Mouse (Mus musculus) CH12.LX (cell line): ENCODE results near the gene Zfp277. TPM values are rescaled to one million over a fixed set of nuclear protein-coding genes. Genes with fewer than 3 reads are reported as not detected.
A peak's percentile ranks its signal among the peaks of the same experiment; 100 is the strongest.

Experiments used
- DNase-seq: peaks from one replicate; pipeline ENCODE4 v3.0.0-alpha.2; 2013; ENCODE audit errors: extremely low read depth
- H3K27ac ChIP-seq: 2 replicates; pipeline ENCODE4 v1.5.1; 2012; ENCODE audit warnings: low read depth, mild to moderate bottlenecking, control low read depth, moderate library complexity; ENCODE audit not compliant: insufficient read depth
- H3K27me3 ChIP-seq: replicated peaks from 2 replicates; pipeline ENCODE3; 2012; ENCODE audit warnings: inconsistent platforms
- H3K36me3 ChIP-seq, 2 experiments: replicated peaks in 1 of 2; 2 replicates each; pipeline versions ENCODE3 to v1.6.1; 2012; ENCODE audit warnings: inconsistent platforms in 1 of 2, low read length in 1 of 2, mild to moderate bottlenecking in 1 of 2, mixed read lengths in 1 of 2, moderate library complexity in 1 of 2; ENCODE audit not compliant: control insufficient read depth in 1 of 2, insufficient read depth in 1 of 2
- H3K4me1 ChIP-seq, 2 experiments: 2 replicates each; pipeline ENCODE4 v1.6.1; 2012; ENCODE audit warnings: inconsistent platforms in 1 of 2, moderate library complexity in 1 of 2; ENCODE audit not compliant: insufficient read depth in 2 of 2, control insufficient read depth in 1 of 2
- H3K4me2 ChIP-seq: 2 replicates; pipeline ENCODE4 v1.6.1; 2012; ENCODE audit warnings: low read depth, mild to moderate bottlenecking, control low read depth; ENCODE audit not compliant: poor library complexity, insufficient read depth, severe bottlenecking
- H3K4me3 ChIP-seq, 3 experiments: fragments of 150-350 bp in 1 of 3; sonication (generic) in 1 of 3; replicated peaks in 1 of 3; 2 replicates each; pipeline versions ENCODE3 to v1.5.1; 2011 to 2012; ENCODE audit warnings: low read depth in 2 of 3, low read length in 2 of 3, mild to moderate bottlenecking in 2 of 3, moderate library complexity in 2 of 3, control low read depth in 1 of 3, improper control_type of control experiment in 1 of 3, inconsistent platforms in 1 of 3, mixed read lengths in 1 of 3; ENCODE audit not compliant: poor library complexity in 1 of 3
- H3K79me2 ChIP-seq: replicated peaks from 2 replicates; pipeline ENCODE4 v1.6.1; 2012; ENCODE audit warnings: mild to moderate bottlenecking, moderate library complexity; ENCODE audit not compliant: control insufficient read depth, poor library complexity, insufficient read depth, severe bottlenecking; ENCODE audit errors: extremely low read depth
- H3K9ac ChIP-seq: 2 replicates; pipeline ENCODE4 v1.6.1; 2012; ENCODE audit warnings: low read depth, mild to moderate bottlenecking, control low read depth, moderate library complexity; ENCODE audit not compliant: insufficient read depth
- H3K9me3 ChIP-seq: replicated peaks from 2 replicates; pipeline ENCODE3; 2012; ENCODE audit warnings: low read length, inconsistent platforms, mixed read lengths
- BHLHE40 ChIP-seq: IDR thresholded peaks from 2 replicates; pipeline ENCODE4 v1.6.1; 2011; ENCODE audit warnings: mild to moderate bottlenecking, low read depth, low read length, improper control_type of control experiment
- CHD1 ChIP-seq: IDR thresholded peaks from 2 replicates; pipeline ENCODE4 v1.6.1; 2012; ENCODE audit warnings: low read depth, low read length, improper control_type of control experiment, inconsistent platforms
- ELF1 ChIP-seq: IDR thresholded peaks from 2 replicates; pipeline ENCODE4 v1.6.1; 2014; ENCODE audit warnings: low read depth, mild to moderate bottlenecking, inconsistent platforms, low read length, improper control_type of control experiment
- ETS1 ChIP-seq: conservative IDR thresholded peaks from 2 replicates; pipeline ENCODE4 v1.6.1; 2012; ENCODE audit warnings: low read depth, mild to moderate bottlenecking, inconsistent platforms, low read length, improper control_type of control experiment, moderate library complexity
- GABPA ChIP-seq: IDR thresholded peaks from 2 replicates; pipeline ENCODE4 v1.6.1; 2012; ENCODE audit warnings: low read depth, low read length, improper control_type of control experiment, inconsistent platforms; ENCODE audit not compliant: insufficient replicate concordance
- HCFC1 ChIP-seq: IDR thresholded peaks from 2 replicates; pipeline ENCODE4 v1.6.1; 2012; ENCODE audit warnings: low read depth, mild to moderate bottlenecking, inconsistent platforms, low read length, improper control_type of control experiment
- JUND ChIP-seq: conservative IDR thresholded peaks from 2 replicates; pipeline ENCODE4 v1.6.1; 2011; ENCODE audit warnings: low read depth, low read length, improper control_type of control experiment
- KAT2A ChIP-seq: IDR thresholded peaks from 2 replicates; pipeline ENCODE4 v1.6.1; 2012; ENCODE audit warnings: low read length, improper control_type of control experiment, inconsistent platforms; ENCODE audit not compliant: insufficient replicate concordance
- MAZ ChIP-seq: IDR thresholded peaks from 2 replicates; pipeline ENCODE4 v1.6.1; 2012; ENCODE audit warnings: low read depth, mild to moderate bottlenecking, inconsistent platforms, low read length, improper control_type of control experiment, moderate library complexity
- NRF1 ChIP-seq: IDR thresholded peaks from 2 replicates; pipeline ENCODE4 v1.6.1; 2014; ENCODE audit warnings: low read depth, mild to moderate bottlenecking, inconsistent platforms, low read length, improper control_type of control experiment, moderate library complexity
- PAX5 ChIP-seq: IDR thresholded peaks from 2 replicates; pipeline ENCODE4 v1.6.1; 2012; ENCODE audit warnings: low read length, inconsistent platforms, mixed read lengths
- POLR2AphosphoS2 ChIP-seq: IDR thresholded peaks from 2 replicates; pipeline ENCODE4 v1.6.1; 2011; ENCODE audit warnings: low read depth, low read length, improper control_type of control experiment
- SIN3A ChIP-seq: IDR thresholded peaks from 2 replicates; pipeline ENCODE4 v1.6.1; 2012; ENCODE audit warnings: low read length, improper control_type of control experiment, inconsistent platforms
- TBP ChIP-seq: conservative IDR thresholded peaks from 2 replicates; pipeline ENCODE4 v1.6.1; 2011; ENCODE audit warnings: low read depth, low read length, improper control_type of control experiment
- USF1 ChIP-seq: IDR thresholded peaks from 2 replicates; pipeline ENCODE4 v1.6.1; 2014; ENCODE audit warnings: low read depth, mild to moderate bottlenecking, inconsistent platforms, low read length, improper control_type of control experiment
- ZKSCAN1 ChIP-seq: IDR thresholded peaks from 2 replicates; pipeline ENCODE4 v1.6.1; 2012; ENCODE audit warnings: low read depth, inconsistent platforms, low read length, improper control_type of control experiment, borderline replicate concordance
- ZMIZ1 ChIP-seq: IDR thresholded peaks from 2 replicates; pipeline ENCODE4 v1.6.1; 2012; ENCODE audit warnings: low read depth, mild to moderate bottlenecking, inconsistent platforms, low read length, improper control_type of control experiment
- ZNF384 ChIP-seq: IDR thresholded peaks from 2 replicates; pipeline ENCODE4 v1.6.1; 2012; ENCODE audit warnings: low read depth, low read length, improper control_type of control experiment, inconsistent platforms
- dilution Hi-C: fragments of 300-500 bp; cut with MboI; formaldehyde crosslinking; loops from 2 replicates; pipeline ENCODE4 v1.14.3; 2020; ENCODE audit warnings: low sequenced_read_pairs; ENCODE audit not compliant: extremely low pct_unique_long_range_greater_than_20kb, extremely low pct_ligation_motif_present
- in situ Hi-C: fragments of 300-500 bp; cut with MboI; formaldehyde crosslinking; loops from 3 replicates; pipeline ENCODE4 v1.14.3; 2019; ENCODE audit warnings: low sequenced_read_pairs, low pct_ligation_motif_present, low pct_unique_long_range_greater_than_20kb, mixed read lengths
- polyA plus RNA-seq: library from polyadenylated mRNA; unstranded; fragments of >175 nt; gene quantifications from 2 replicates; pipeline ENCODE4 v1.2.1, GENCODE M21; 2012; ENCODE audit warnings: low read depth; ENCODE audit not compliant: insufficient read length
- total RNA-seq, 2 experiments: library from RNA; depleted of rRNA; stranded (reverse); fragments of 300-350 nt in 1 of 2; fragments of >200 nt in 1 of 2; gene quantifications; 2 replicates each; pipeline ENCODE4 v1.2.3; 2012 to 2014

Zfp277 gene
- total and polyA plus RNA-seq, 3 experiments = 13.7 to 31.2 (median 18.9) TPM

GRCm38 (mm10) chr12:40449119-40449795 is 3.6 kb upstream of the Zfp277 start:
- H3K79me2 ChIP-seq = no peaks in the 10 kb centered on the region
- in situ Hi-C loops = no loop called here
- no peaks in the 10 kb centered on the region for H3K9me3 ChIP-seq
- H3K4me3 ChIP-seq = no peak overlapping the region
- H3K36me3 ChIP-seq = no peaks in the 10 kb centered on the region
- H3K4me1 ChIP-seq = peaks cover 0 to 13% of the 10 kb centered on the region in 2 experiments; a peak in 2 of 4 replicates
- peaks cover 15% of the 10 kb centered on the region for H3K27me3 ChIP-seq
- H3K9ac ChIP-seq = no peak overlapping the region
- H3K27ac ChIP-seq = no peak overlapping the region
- DNase-seq = no peak
- no peak for TF ChIP-seq GABPA
- peak; percentile 39; the same call in 1 of the 2 replicates for TF ChIP-seq ELF1
- 0 out of 2 replicates have a peak, but pooled peaks have one; percentile 28 for TF ChIP-seq SIN3A
- TF ChIP-seq, all 38 proteins: peak for 2
- H3K4me2 ChIP-seq = peak overlapping the region; percentile 68; the same call in 1 of the 2 replicates
- dilution Hi-C loops = no loop called here

GRCm38 (mm10) chr12:40447561-40448355 is 2.1 kb upstream of the Zfp277 start:
- Histone ChIP-seq H3K9ac (no peak overlapping the region; the same call in 1 of the 2 replicates), H3K36me3 (peaks cover 0 to 1% of the 10 kb centered on the region in 2 experiments), H3K9me3 (no peaks in the 10 kb centered on the region), H3K4me1 (peaks cover 0 to 13% of the 10 kb centered on the region in 2 experiments; a peak in 2 of 4 replicates), H3K27me3 (peaks cover 15% of the 10 kb centered on the region), H3K79me2 (no peaks in the 10 kb centered on the region), H3K27ac (no peak overlapping the region), H3K4me2 (peak overlapping the region; percentile 89), H3K4me3 (no peak overlapping the region)
- DNase-seq = no peak
- TF ChIP-seq JUND = 0 out of 2 replicates have a peak, but pooled peaks have one; percentile 35
- no peak for TF ChIP-seq USF1
- dilution Hi-C loops (no loop called here), in situ Hi-C loops (no loop called here)

DNA sequence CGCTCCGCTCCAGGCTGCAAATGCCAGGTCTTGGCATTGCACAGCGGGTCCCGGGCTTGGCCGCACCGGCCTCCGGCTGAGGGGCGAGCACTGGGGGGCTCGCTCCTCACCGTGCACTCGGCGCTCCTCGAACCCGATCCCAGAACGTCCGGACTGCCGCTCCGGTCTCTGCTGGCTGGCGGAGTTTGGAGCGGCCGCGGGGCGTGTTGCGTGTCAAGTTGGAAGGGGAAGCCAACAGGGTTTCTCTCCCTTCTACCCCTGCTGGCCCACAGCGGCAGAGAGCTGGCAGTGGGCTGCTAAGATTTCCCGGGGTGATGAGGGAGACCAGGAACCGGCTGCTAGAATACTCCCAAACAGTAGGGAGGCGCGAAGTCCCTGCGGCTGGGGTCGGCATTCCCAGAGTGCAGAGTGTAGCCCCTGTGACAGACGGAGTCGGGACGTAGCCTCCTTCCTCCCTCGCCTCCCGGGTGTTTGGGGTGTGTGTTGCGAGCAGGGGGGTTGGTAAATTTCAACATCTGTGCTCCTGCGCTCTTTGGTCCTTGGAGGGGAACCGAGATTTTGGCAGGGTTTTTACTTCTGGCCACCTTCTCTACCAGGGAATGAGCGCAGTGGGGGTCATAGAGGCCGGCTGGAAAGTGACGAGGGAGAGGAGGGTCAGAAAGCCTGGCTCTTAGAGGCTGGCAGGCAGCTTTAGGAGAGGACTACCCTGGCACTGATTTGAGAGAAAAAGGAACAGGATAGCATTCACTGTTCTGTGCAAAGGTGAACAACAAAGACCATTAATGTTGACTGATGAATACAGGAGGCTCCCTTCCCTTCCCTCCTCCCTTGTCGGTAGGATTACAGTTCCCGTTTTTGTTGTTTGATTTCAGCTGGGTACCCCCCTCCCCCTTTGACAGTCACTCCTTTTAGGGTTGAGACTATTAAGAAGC is 1.0 kb upstream of the Zfp277 start:
- DNase-seq = peak; percentile 15
- dilution Hi-C loops = no loop called here
- H3K27ac ChIP-seq = no peak overlapping the region

More for the DNA sequence above, 1.0 kb upstream of the Zfp277 start:
- H3K36me3 ChIP-seq = peaks cover 0 to 5% of the 10 kb centered on the region in 2 experiments
- H3K79me2 ChIP-seq = peaks cover 6% of the 10 kb centered on the region
- peak overlapping the region; percentile 89 for H3K4me2 ChIP-seq
- TF ChIP-seq ETS1 (no peak), HCFC1 (no peak), ZNF384 (no peak), ZKSCAN1 (no peak), USF1 (no peak), NRF1 (no peak), ZMIZ1 (no peak), MAZ (no peak), SIN3A (no peak), KAT2A (no peak), CHD1 (no peak), POLR2AphosphoS2 (no peak), PAX5 (no peak), TBP (no peak), BHLHE40 (no peak)
- TF ChIP-seq, all 38 proteins: peak for 0
- peaks cover 0 to 13% of the 10 kb centered on the region in 2 experiments; a peak in 2 of 4 replicates for H3K4me1 ChIP-seq
- peak overlapping the region; percentile 39 to 87 (median 80) for H3K4me3 ChIP-seq
- peak overlapping the region; percentile 32; the same call in 1 of the 2 replicates for H3K9ac ChIP-seq
- in situ Hi-C loops = no loop called here
- H3K27me3 ChIP-seq = peaks cover 15% of the 10 kb centered on the region
- no peaks in the 10 kb centered on the region for H3K9me3 ChIP-seq
